Mouse (Mus musculus) heart, postnatal 0 days (tissue): ENCODE results near the gene Tsen54. TPM values are rescaled to one million over a fixed set of nuclear protein-coding genes. Genes with fewer than 3 reads are reported as not detected.
A peak's percentile ranks its signal among the peaks of the same experiment; 100 is the strongest.
"Not testable (repeated sequence)": the region's sequence is repeated elsewhere in the genome, so short reads cannot be mapped to it uniquely, and the experiment has no call there.

Source experiments
- ATAC-seq: fragments of 200-750 bp; cut with Nextera tagmentation; 2 replicates; pipeline ENCODE4 v1.8.0; 2017; ENCODE audit warnings: low read depth, moderate number of reproducible peaks, moderate library complexity; ENCODE audit not compliant: insufficient read depth
- DNase-seq: peaks from one replicate; pipeline ENCODE4 v3.0.0-alpha.2; 2016; ENCODE audit warnings: low spot score
- H3K27ac ChIP-seq: fragments of 300-500 bp; sonication (generic); 2 replicates; pipeline ENCODE4 v1.5.1; 2014; ENCODE audit warnings: low read depth, mild to moderate bottlenecking
- H3K27me3 ChIP-seq: fragments of 300-500 bp; sonication (generic); 2 replicates; pipeline ENCODE4 v1.6.1; 2014; ENCODE audit warnings: low read length, mixed read lengths; ENCODE audit not compliant: control insufficient read depth, insufficient read depth
- H3K36me3 ChIP-seq: fragments of 300-500 bp; sonication (generic); replicated peaks from 2 replicates; pipeline ENCODE4 v1.6.1; 2014; ENCODE audit warnings: low read length, mixed read lengths; ENCODE audit not compliant: control insufficient read depth, insufficient read depth
- H3K4me1 ChIP-seq: fragments of 300-500 bp; sonication (generic); 2 replicates; pipeline ENCODE4 v1.6.1; 2014; ENCODE audit warnings: antibody characterized with exemption; ENCODE audit not compliant: control insufficient read depth, insufficient read depth
- H3K4me2 ChIP-seq: fragments of 300-500 bp; sonication (generic); 2 replicates; pipeline ENCODE4 v1.6.1; 2014; ENCODE audit warnings: low read depth, mild to moderate bottlenecking, low read length, moderate library complexity
- H3K4me3 ChIP-seq: fragments of 300-500 bp; sonication (generic); 2 replicates; pipeline ENCODE4 v1.5.1; 2014; ENCODE audit warnings: low read depth, low read length
- H3K9ac ChIP-seq: fragments of 300-500 bp; sonication (generic); replicated peaks from 2 replicates; pipeline ENCODE4 v1.6.1; 2014; ENCODE audit warnings: low read depth, low read length, mixed read lengths
- H3K9me3 ChIP-seq: fragments of 300-500 bp; sonication (generic); replicated peaks from 2 replicates; pipeline ENCODE4 v1.6.1; 2016; ENCODE audit warnings: low read length; ENCODE audit not compliant: control insufficient read depth
- CTCF ChIP-seq: IDR thresholded peaks from 2 replicates; pipeline ENCODE4 v1.5.1; 2016; ENCODE audit warnings: antibody characterized with exemption, control low read depth, low read depth
- EP300 ChIP-seq: IDR thresholded peaks from 2 replicates; pipeline ENCODE4 v1.6.1; 2016; ENCODE audit warnings: antibody characterized with exemption, low read depth
- WGBS: fragments of 180-500 bp; shearing (Covaris S2); extraction: QIAGEN DNeasy Blood & Tissue Kit; methylation state at CpG from one replicate; pipeline ENCODE4 v1.1.7; 2014; 5-methylcytosine and 5-hydroxymethylcytosine counted together
- polyA plus RNA-seq: library from polyadenylated mRNA; unstranded; fragments of >200 nt; fragmentation: Nextera tagmentation; extraction: Ambion mirVana; gene quantifications from 2 replicates; pipeline ENCODE4 v1.2.1, GENCODE M21; 2015
- total RNA-seq: library from RNA; depleted of rRNA; stranded (reverse); fragments of >200 nt; gene quantifications from 2 replicates; pipeline ENCODE4 v1.2.3, GENCODE M21; 2014; ENCODE audit warnings: low replicate concordance

Gene Tsen54
- total and polyA plus RNA-seq, 2 experiments from 2014 or later = 17.7 to 35.5 TPM

GRCm38 (mm10) chr11:115844240-115844639 is 29.7 kb downstream of the Tsen54 start:
- no peak overlapping the region for H3K4me3 ChIP-seq
- 81% methylated on average over 8 of the region's 8 CpGs for WGBS
- no peak overlapping the region for H3K4me2 ChIP-seq
- no peak for TF ChIP-seq CTCF
- no peak for TF ChIP-seq EP300
- no peak overlapping the region for H3K27ac ChIP-seq
- ATAC-seq = no peak
- H3K9me3 ChIP-seq = no peaks in the 10 kb centered on the region
- peaks cover 33% of the 10 kb centered on the region for H3K4me1 ChIP-seq
- no peak overlapping the region for H3K9ac ChIP-seq
- no peaks in the 10 kb centered on the region for H3K27me3 ChIP-seq
- peaks cover 26% of the 10 kb centered on the region for H3K36me3 ChIP-seq
- no peak for DNase-seq

GRCm38 (mm10) chr11:115845819-115846218 is 31.3 kb downstream of the Tsen54 start:
- TF ChIP-seq EP300 (no peak), CTCF (no peak)
- no peaks in the 10 kb centered on the region for H3K27me3 ChIP-seq
- no peak overlapping the region for H3K9ac ChIP-seq
- H3K4me1 ChIP-seq = peaks cover 21% of the 10 kb centered on the region
- no peak overlapping the region for H3K4me2 ChIP-seq
- no peak overlapping the region for H3K4me3 ChIP-seq
- DNase-seq (no peak), ATAC-seq (no peak)
- H3K9me3 ChIP-seq = no peaks in the 10 kb centered on the region
- peaks cover 36% of the 10 kb centered on the region for H3K36me3 ChIP-seq
- WGBS = 93% methylated on average over 2 of the region's 2 CpGs
- H3K27ac ChIP-seq = no peak overlapping the region

GRCm38 (mm10) chr11:115854674-115855073 is 40.1 kb downstream of the Tsen54 start:
- TF ChIP-seq EP300 (no peak), CTCF (no peak)
- WGBS = 86% methylated on average over 6 of the region's 6 CpGs

GRCm38 (mm10) chr11:115857146-115857545 is 42.6 kb downstream of the Tsen54 start:
- not testable (repeated sequence) for H3K27ac ChIP-seq, H3K4me2 ChIP-seq, H3K4me3 ChIP-seq, DNase-seq, ATAC-seq, H3K4me1 ChIP-seq, H3K9ac ChIP-seq, H3K9me3 ChIP-seq
- H3K36me3 ChIP-seq = peaks cover 23% of the 10 kb centered on the region
- H3K27me3 ChIP-seq = peaks cover 30% of the 10 kb centered on the region
- WGBS = 94% methylated on average over 4 of the region's 4 CpGs

More at GRCm38 (mm10) chr11:115854674-115855073, 40.1 kb downstream of the Tsen54 start:
- H3K4me3 ChIP-seq = no peak overlapping the region
- no peaks in the 10 kb centered on the region for H3K9me3 ChIP-seq
- no peak overlapping the region for H3K9ac ChIP-seq
- H3K27ac ChIP-seq = no peak overlapping the region
- H3K27me3 ChIP-seq = peaks cover 22% of the 10 kb centered on the region
- no peak for DNase-seq
- H3K36me3 ChIP-seq = peaks cover 45% of the 10 kb centered on the region
- ATAC-seq = no peak
- no peak overlapping the region for H3K4me2 ChIP-seq
- H3K4me1 ChIP-seq = peaks cover 5% of the 10 kb centered on the region

GRCm38 (mm10) chr11:115857936-115858335 is 43.4 kb downstream of the Tsen54 start:
- TF ChIP-seq EP300 (no peak), CTCF (no peak)
- no peaks in the 10 kb centered on the region for H3K9me3 ChIP-seq
- no peak for DNase-seq
- H3K4me3 ChIP-seq = no peak overlapping the region
- H3K4me1 ChIP-seq = peaks cover 5% of the 10 kb centered on the region
- 46% methylated on average over 13 of the region's 13 CpGs for WGBS
- no peak for ATAC-seq
- H3K36me3 ChIP-seq = peaks cover 21% of the 10 kb centered on the region
- H3K4me2 ChIP-seq = no peak overlapping the region
- peaks cover 31% of the 10 kb centered on the region for H3K27me3 ChIP-seq
- no peak overlapping the region for H3K27ac ChIP-seq
- no peak overlapping the region for H3K9ac ChIP-seq

- peaks cover 31% of the 10 kb centered on the region for H3K27me3 ChIP-seq
- no peak within 1 kb of the TSS for H3K27ac ChIP-seq
- ATAC-seq = no peak
Measured at GRCm38 (mm10) chr11:115858354-115858753, 43.8 kb downstream of the Tsen54 start, which contains the start of gene Myo15b. Gene Myo15b (plus strand): TSS chr11:115858406.

More at GRCm38 (mm10) chr11:115858354-115858753, 43.8 kb downstream of the Tsen54 start, which contains the start of gene Myo15b:
- WGBS = 17% methylated on average over 27 of the region's 27 CpGs
- Histone ChIP-seq H3K4me2 (peak within 1 kb of the TSS; percentile 68), H3K9me3 (no peaks in the 10 kb centered on the region), H3K4me1 (peaks cover 5% of the 10 kb centered on the region), H3K36me3 (peaks cover 17% of the 10 kb centered on the region; the same call in 1 of the 2 replicates), H3K4me3 (peak within 1 kb of the TSS; percentile 42), H3K9ac (peak within 1 kb of the TSS; percentile 5; the same call in 1 of the 2 replicates)
- TF ChIP-seq CTCF = no peak
- TF ChIP-seq EP300 = no peak
- DNase-seq = no peak
